Mouse (Mus musculus): Measurements from ENCODE around the gene Pold1. TPM values are rescaled to one million over a fixed set of nuclear protein-coding genes. Genes with fewer than 3 reads are reported as not detected.
A peak's percentile ranks its signal among the peaks of the same experiment; 100 is the strongest.

The Pold1 gene
- total RNA-seq, 2 experiments from 2014 or later, result 36.1 to 39.4 TPM

DNA sequence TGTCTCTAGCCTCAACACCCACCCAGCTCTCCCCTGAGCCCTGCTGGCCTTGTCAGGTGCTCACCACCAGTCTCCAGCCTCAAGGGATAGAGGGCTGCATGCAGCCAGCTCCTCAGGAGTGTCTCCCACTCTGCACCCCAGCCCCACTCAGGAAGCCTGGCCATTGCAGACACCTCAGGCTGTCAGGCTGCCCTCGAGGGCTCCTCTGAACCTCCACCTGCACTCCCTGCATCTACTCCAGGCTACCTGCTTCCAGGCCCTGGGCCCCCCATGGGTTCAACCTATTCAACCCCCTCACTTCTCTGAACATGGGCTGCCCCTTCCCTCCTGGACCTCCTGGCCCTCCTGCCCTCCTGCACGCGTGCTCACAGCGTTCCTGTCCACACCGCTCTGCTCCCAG is 57.3 kb downstream of the Pold1 start:
- no peak for ATAC-seq (ENCODE audit: poor library complexity, severe bottlenecking)

DNA sequence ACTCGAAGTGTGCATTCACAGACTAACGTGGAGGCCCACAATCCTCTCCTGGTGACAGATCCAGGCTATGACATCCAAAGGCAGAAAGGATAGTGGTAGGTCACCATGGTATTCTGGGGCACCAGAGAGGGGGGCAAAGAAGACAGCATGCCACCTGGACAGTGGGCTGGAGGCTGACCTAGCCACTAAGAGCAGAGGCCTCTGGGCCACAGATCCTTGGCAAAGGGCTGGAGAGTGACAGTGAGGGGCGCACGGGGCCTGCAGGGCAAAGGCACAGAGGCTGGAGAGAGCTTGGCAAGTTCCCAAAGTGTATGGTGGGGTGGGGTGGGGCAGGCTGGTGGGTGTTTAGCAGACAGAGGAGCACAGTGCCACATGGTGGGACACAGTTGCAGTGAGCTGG is 58.4 kb downstream of the Pold1 start:
- no peak for ATAC-seq (ENCODE audit: poor library complexity, severe bottlenecking)

GRCm38 (mm10) chr7:44488545-44488944 is 60.1 kb downstream of the Pold1 start:
- ATAC-seq (ENCODE audit: poor library complexity, severe bottlenecking), result no peak

DNA sequence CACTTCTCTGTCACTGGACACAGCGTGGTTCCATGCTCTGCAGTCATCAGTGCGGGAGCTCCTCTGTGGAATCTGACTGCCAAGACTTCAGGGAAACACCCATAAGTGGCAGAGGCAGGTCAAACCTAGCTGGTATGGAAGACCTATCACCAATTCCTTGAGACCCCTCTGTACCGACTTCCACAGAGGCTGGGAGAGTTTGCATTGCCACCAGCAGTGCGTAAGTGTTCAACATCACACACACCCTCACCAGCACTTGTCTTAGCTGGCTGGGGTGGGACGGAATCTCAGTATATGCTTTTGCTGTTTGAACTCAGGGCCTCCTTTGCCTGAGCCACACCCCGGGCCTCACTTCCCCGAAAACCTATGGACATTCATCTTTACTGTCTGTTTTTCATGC is 60.7 kb downstream of the Pold1 start:
- ATAC-seq (ENCODE audit: poor library complexity, severe bottlenecking), result no peak

DNA sequence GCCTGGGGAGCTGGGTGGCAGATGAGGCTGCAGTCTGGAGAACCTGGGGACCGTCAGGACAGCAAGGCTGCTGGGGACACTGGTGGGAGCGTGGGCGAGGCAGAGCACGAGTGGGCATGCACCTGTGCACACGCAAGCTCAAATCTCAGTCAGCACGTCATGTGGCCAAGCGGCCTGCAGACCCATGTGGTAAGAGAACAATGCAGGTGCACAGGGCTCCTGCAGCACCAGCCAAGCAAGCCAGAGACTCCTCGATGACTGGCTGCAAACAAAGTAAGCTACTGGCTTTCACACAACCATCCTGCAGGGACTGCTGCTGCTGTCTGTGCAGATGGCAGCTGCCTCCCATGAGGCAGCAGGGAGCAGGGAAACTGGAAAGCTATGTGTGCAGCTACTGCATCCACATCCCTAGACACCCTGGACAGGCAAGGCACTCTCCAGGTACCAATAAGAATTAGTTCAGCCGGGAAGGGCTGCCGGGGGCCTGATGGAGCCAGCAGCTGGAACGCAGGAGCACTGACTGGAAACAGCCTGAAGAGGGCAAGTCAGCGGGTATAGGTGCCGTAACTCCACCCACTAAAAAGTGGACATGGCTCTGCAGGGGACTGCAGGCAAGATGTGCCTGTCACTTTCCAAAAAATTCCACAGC is 61.6 kb downstream of the Pold1 start:
- no peak for ATAC-seq (ENCODE audit: poor library complexity, severe bottlenecking)

GRCm38 (mm10) chr7:44485572-44486195 is 63.0 kb downstream of the Pold1 start:
- ATAC-seq (ENCODE audit: poor library complexity, severe bottlenecking), result no peak

DNA sequence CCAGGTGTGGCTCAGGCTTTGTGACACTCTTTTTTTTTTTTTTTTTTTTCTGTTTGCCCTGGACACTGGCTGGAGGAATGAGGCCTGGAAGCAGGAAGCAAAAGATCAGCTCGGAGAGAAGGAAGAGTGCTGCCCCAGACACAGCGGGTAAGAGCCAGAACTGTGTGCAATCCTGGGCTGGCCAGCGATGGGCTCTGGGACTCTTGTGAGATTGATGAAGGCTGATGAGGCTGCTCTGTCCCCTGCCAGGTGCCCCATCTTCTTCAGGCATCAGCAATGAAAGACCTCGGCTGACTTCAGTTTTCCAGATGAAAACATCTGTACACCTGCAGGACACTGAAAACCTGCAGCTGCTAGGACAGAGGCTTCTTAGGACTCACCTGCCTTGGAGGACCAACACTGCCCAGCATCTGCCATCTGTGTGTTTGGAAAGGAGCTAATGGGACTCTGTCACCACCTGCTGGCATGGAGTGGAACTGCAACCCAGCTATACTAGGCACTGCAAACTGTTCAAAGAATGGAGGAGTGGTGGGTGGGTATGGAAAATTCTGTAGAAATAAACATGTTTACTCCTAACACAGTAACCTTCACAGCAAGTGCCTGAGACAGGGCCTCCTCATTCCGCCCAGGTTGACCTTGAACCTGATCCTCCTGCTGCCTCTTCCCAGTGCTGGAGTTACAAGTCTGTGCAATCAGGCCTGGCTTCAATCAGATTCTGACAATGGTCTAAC is 63.6 kb downstream of the Pold1 start:
- peak; percentile 95 for ATAC-seq (ENCODE audit: poor library complexity, severe bottlenecking)

DNA sequence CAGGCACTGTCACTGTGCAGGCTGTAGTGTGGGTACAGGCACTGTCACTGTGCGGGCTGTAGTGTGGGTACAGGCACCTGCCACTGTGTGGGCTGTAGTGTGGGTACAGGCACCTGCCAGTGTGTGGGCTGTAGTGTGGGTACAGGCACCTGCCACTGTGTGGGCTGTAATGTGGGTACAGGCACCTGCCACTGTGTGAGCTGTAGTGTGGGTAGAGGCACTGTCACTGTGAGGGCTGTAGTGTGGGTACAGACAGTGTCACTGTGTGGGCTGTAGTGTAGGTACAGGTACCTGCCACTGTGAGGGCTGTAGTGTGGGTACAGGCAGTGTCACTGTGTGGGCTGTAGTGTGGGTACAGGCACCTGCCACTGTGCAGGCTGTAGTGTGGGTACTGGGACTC is 64.5 kb downstream of the Pold1 start:
- no peak for ATAC-seq (ENCODE audit: poor library complexity, severe bottlenecking)

- ATAC-seq (ENCODE audit: poor library complexity, severe bottlenecking), result no peak
Observed at GRCm38 (mm10) chr7:44482836-44483435, 65.7 kb downstream of the Pold1 start.

Other genes starting within 250 kb of the Pold1 start
- gene Clec11a, start 241.9 kb downstream of the Pold1 start, total RNA-seq (2015), result 0.80 and 1.9 TPM in 2 replicates
- gene Clec11a, start 241.9 kb downstream of the Pold1 start, total RNA-seq (2017), result 0.77 and 1.7 TPM in 2 replicates
- 0.02 and 0.07 TPM in 2 replicates for gene Shank1, start 238.6 kb downstream of the Pold1 start, total RNA-seq (2015)
- not detected in 2 replicates for gene Shank1, start 238.6 kb downstream of the Pold1 start, total RNA-seq (2017)
- 0.29 TPM in 1 of 2 replicates, not detected in the other for gene Syt3, start 164.7 kb downstream of the Pold1 start, total RNA-seq (2015)
- gene Syt3, start 164.7 kb downstream of the Pold1 start, total RNA-seq (2017), result 0.22 TPM in 1 of 2 replicates, not detected in the other
- 0.42 TPM in 1 of 2 replicates, not detected in the other for gene 1700008O03Rik, start 163.0 kb downstream of the Pold1 start, total RNA-seq (2015)
- gene 1700008O03Rik, start 163.0 kb downstream of the Pold1 start, total RNA-seq (2017), result not detected in 2 replicates
- gene Lrrc4b, start 119.8 kb downstream of the Pold1 start, total RNA-seq (2015), result not detected in 2 replicates
- gene Lrrc4b, start 119.8 kb downstream of the Pold1 start, total RNA-seq (2017), result not detected in 2 replicates
- gene Aspdh, start 83.5 kb downstream of the Pold1 start, total RNA-seq (2015), result not detected in 2 replicates
- gene Aspdh, start 83.5 kb downstream of the Pold1 start, total RNA-seq (2017), result not detected in 2 replicates
- gene Josd2, start 80.9 kb downstream of the Pold1 start, total RNA-seq (2015), result 18.2 and 20.3 TPM in 2 replicates
- 12.5 and 14.0 TPM in 2 replicates for gene Josd2, start 80.9 kb downstream of the Pold1 start, total RNA-seq (2017)
- gene Emc10, start 52.3 kb downstream of the Pold1 start, total RNA-seq (2015), result 42.4 and 47.4 TPM in 2 replicates
- 23.1 and 27.4 TPM in 2 replicates for gene Emc10, start 52.3 kb downstream of the Pold1 start, total RNA-seq (2017)
- 1.7 and 2.0 TPM in 2 replicates for gene Fam71e1, start 52.3 kb downstream of the Pold1 start, total RNA-seq (2015)
- gene Fam71e1, start 52.3 kb downstream of the Pold1 start, total RNA-seq (2017), result 0.12 TPM in 1 of 2 replicates, not detected in the other
- not detected in 2 replicates for gene Mybpc2, start 24.2 kb downstream of the Pold1 start, total RNA-seq (2015)
- not detected in 2 replicates for gene Mybpc2, start 24.2 kb downstream of the Pold1 start, total RNA-seq (2017)
- 3.2 and 3.8 TPM in 2 replicates for gene Spib, start 16.8 kb downstream of the Pold1 start, total RNA-seq (2015)
- gene Spib, start 16.8 kb downstream of the Pold1 start, total RNA-seq (2017), result 4.1 and 6.4 TPM in 2 replicates
- 47.4 and 51.5 TPM in 2 replicates for gene Nr1h2, start 5.1 kb upstream of the Pold1 start, total RNA-seq (2015)
- gene Nr1h2, start 5.1 kb upstream of the Pold1 start, total RNA-seq (2017), result 50.7 and 70.7 TPM in 2 replicates
- gene Napsa, start 23.5 kb upstream of the Pold1 start, total RNA-seq (2015), result 473 and 485 TPM in 2 replicates
- 207 and 235 TPM in 2 replicates for gene Napsa, start 23.5 kb upstream of the Pold1 start, total RNA-seq (2017)
- gene Kcnc3, start 41.8 kb upstream of the Pold1 start, total RNA-seq (2015), result 0.41 and 0.67 TPM in 2 replicates
- not detected in 2 replicates for gene Kcnc3, start 41.8 kb upstream of the Pold1 start, total RNA-seq (2017)
- not detected in 2 replicates for gene Myh14, start 122.0 kb upstream of the Pold1 start, total RNA-seq (2015)
- gene Myh14, start 122.0 kb upstream of the Pold1 start, total RNA-seq (2017), result not detected in 2 replicates
- gene Izumo2, start 159.9 kb upstream of the Pold1 start, total RNA-seq (2015), result not detected in 2 replicates
- not detected in 2 replicates for gene Izumo2, start 159.9 kb upstream of the Pold1 start, total RNA-seq (2017)
- 48.8 and 53.1 TPM in 2 replicates for gene Vrk3, start 199.6 kb upstream of the Pold1 start, total RNA-seq (2015)
- gene Vrk3, start 199.6 kb upstream of the Pold1 start, total RNA-seq (2017), result 51.5 and 52.3 TPM in 2 replicates
- 1.4 and 1.5 TPM in 2 replicates for gene Zfp473, start 202.2 kb upstream of the Pold1 start, total RNA-seq (2015)
- gene Zfp473, start 202.2 kb upstream of the Pold1 start, total RNA-seq (2017), result 1.8 and 2.3 TPM in 2 replicates